Mouse (Mus musculus): Measurements from ENCODE around the gene Plxnd1. TPM values are rescaled to one million over a fixed set of nuclear protein-coding genes. Genes with fewer than 3 reads are reported as not detected.

The Plxnd1 gene
- polyA plus RNA-seq, 2 experiments from 2014 or later, result 4.7 to 6.2 TPM

GRCm38 (mm10) chr6:115956418-115956921 is 38.3 kb downstream of the Plxnd1 start:
- no peak for ATAC-seq

GRCm38 (mm10) chr6:115955664-115956063 is 39.1 kb downstream of the Plxnd1 start:
- no peak for ATAC-seq

GRCm38 (mm10) chr6:115955169-115955568 is 39.6 kb downstream of the Plxnd1 start:
- ATAC-seq, result no peak

GRCm38 (mm10) chr6:115954506-115955074 is 40.2 kb downstream of the Plxnd1 start:
- no peak for ATAC-seq

GRCm38 (mm10) chr6:115946389-115946788 is 48.4 kb downstream of the Plxnd1 start:
- ATAC-seq, result peak; percentile 28

- ATAC-seq, result peak; percentile 86
Observed at GRCm38 (mm10) chr6:115945633-115946032, 49.2 kb downstream of the Plxnd1 start.

GRCm38 (mm10) chr6:115944638-115945037 is 50.2 kb downstream of the Plxnd1 start, which contains the start of gene H1foo:
Gene H1foo, plus strand, starts transcription at chr6:115944938.
- ATAC-seq, result no peak

GRCm38 (mm10) chr6:115943498-115944427 is 51.0 kb downstream of the Plxnd1 start:
- no peak for ATAC-seq

GRCm38 (mm10) chr6:115941128-115941527 is 53.7 kb downstream of the Plxnd1 start:
- no peak for ATAC-seq

- ATAC-seq, result no peak
Observed at GRCm38 (mm10) chr6:115940603-115941002, 54.2 kb downstream of the Plxnd1 start.

- ATAC-seq, result no peak
Observed at GRCm38 (mm10) chr6:115938798-115939197, 56.0 kb downstream of the Plxnd1 start.

GRCm38 (mm10) chr6:115938011-115938410 is 56.8 kb downstream of the Plxnd1 start:
- no peak for ATAC-seq

- ATAC-seq, result no peak
Observed at GRCm38 (mm10) chr6:115935544-115935943, 59.3 kb downstream of the Plxnd1 start.

GRCm38 (mm10) chr6:115932391-115932790 is 62.4 kb downstream of the Plxnd1 start:
- ATAC-seq, result no peak

- ATAC-seq, result no peak
Observed at GRCm38 (mm10) chr6:115931639-115932038, 63.2 kb downstream of the Plxnd1 start, which contains the start of gene Rho. Gene Rho, plus strand, starts transcription at chr6:115931748.

- ATAC-seq, result no peak
Observed at GRCm38 (mm10) chr6:115930018-115930417, 64.8 kb downstream of the Plxnd1 start.

- no peak for ATAC-seq
Observed at GRCm38 (mm10) chr6:115927292-115928242, 67.2 kb downstream of the Plxnd1 start.

- no peak for ATAC-seq
Observed at GRCm38 (mm10) chr6:115926416-115926815, 68.4 kb downstream of the Plxnd1 start.

- no peak for ATAC-seq
Observed at GRCm38 (mm10) chr6:115924829-115925228, 70.0 kb downstream of the Plxnd1 start.

GRCm38 (mm10) chr6:115919876-115920275 is 74.9 kb downstream of the Plxnd1 start:
- no peak for ATAC-seq

- ATAC-seq, result no peak
Observed at GRCm38 (mm10) chr6:115918615-115919014, 76.2 kb downstream of the Plxnd1 start.

- no peak for ATAC-seq
Observed at GRCm38 (mm10) chr6:115916611-115917010, 78.2 kb downstream of the Plxnd1 start.
